Mouse (Mus musculus) liver, postnatal 0 days (tissue): ENCODE measurements around the gene Polrmt. TPM values are rescaled to one million over a fixed set of nuclear protein-coding genes. Genes with fewer than 3 reads are reported as not detected.

Experiments
- ATAC-seq: fragments of 200-750 bp; cut with Nextera tagmentation; 2 replicates; pipeline ENCODE4 v1.8.0; 2017; ENCODE audit warnings: mild to moderate bottlenecking, moderate library complexity
- DNase-seq: peaks from one replicate; pipeline ENCODE4 v3.0.0-alpha.2; 2016
- H3K27ac ChIP-seq: fragments of 300-500 bp; sonication (generic); 2 replicates; pipeline ENCODE4 v1.5.1; 2014; ENCODE audit warnings: antibody characterized with exemption, moderate library complexity, mild to moderate bottlenecking, low read depth
- H3K27me3 ChIP-seq: fragments of 300-500 bp; sonication (generic); 2 replicates; pipeline ENCODE4 v1.6.1; 2014; ENCODE audit warnings: low read length, control low read depth, mixed read lengths; ENCODE audit not compliant: insufficient read depth
- H3K36me3 ChIP-seq: fragments of 300-500 bp; sonication (generic); replicated peaks from 2 replicates; pipeline ENCODE4 v1.6.1; 2014; ENCODE audit warnings: mild to moderate bottlenecking, control low read depth, low read length, moderate library complexity, mixed read lengths; ENCODE audit not compliant: insufficient read depth
- H3K4me1 ChIP-seq: fragments of 300-500 bp; sonication (generic); 2 replicates; pipeline ENCODE4 v1.6.1; 2014; ENCODE audit warnings: antibody characterized with exemption, mild to moderate bottlenecking, control low read depth; ENCODE audit not compliant: insufficient read depth
- H3K4me2 ChIP-seq: fragments of 300-500 bp; sonication (generic); 2 replicates; pipeline ENCODE4 v1.6.1; 2014; ENCODE audit warnings: low read depth, mild to moderate bottlenecking, low read length, moderate library complexity, mixed read lengths
- H3K4me3 ChIP-seq: fragments of 300-500 bp; sonication (generic); 2 replicates; pipeline ENCODE4 v1.5.1; 2014; ENCODE audit warnings: low read depth, low read length
- H3K9ac ChIP-seq: fragments of 300-500 bp; sonication (generic); replicated peaks from 2 replicates; pipeline ENCODE4 v1.6.1; 2014; ENCODE audit warnings: mild to moderate bottlenecking, moderate library complexity
- H3K9me3 ChIP-seq: fragments of 300-500 bp; sonication (generic); 2 replicates; pipeline ENCODE4 v1.6.1; 2016; ENCODE audit warnings: mild to moderate bottlenecking, control low read depth, low read length, mixed read lengths
- CTCF ChIP-seq: sonication (generic); IDR thresholded peaks from 2 replicates; pipeline ENCODE4 v1.5.1; 2016; ENCODE audit warnings: antibody characterized with exemption, low read depth
- EP300 ChIP-seq: IDR thresholded peaks from 2 replicates; pipeline ENCODE4 v1.6.1; 2016; ENCODE audit warnings: antibody characterized with exemption, low read depth, mild to moderate bottlenecking
- WGBS: fragments of 180-500 bp; shearing (Covaris S2); extraction: QIAGEN DNeasy Blood & Tissue Kit; methylation state at CpG from one replicate; pipeline ENCODE4 v1.1.7; 2014; ENCODE audit not compliant: insufficient replicate concordance; 5-methylcytosine and 5-hydroxymethylcytosine counted together
- polyA plus RNA-seq: library from polyadenylated mRNA; unstranded; fragments of >200 nt; fragmentation: Nextera tagmentation; extraction: Ambion mirVana; gene quantifications from 2 replicates; pipeline ENCODE4 v1.2.1, GENCODE M21; 2015

The Polrmt gene
- polyA plus RNA-seq, 1 experiment from 2014 or later = 12.6 TPM

DNA sequence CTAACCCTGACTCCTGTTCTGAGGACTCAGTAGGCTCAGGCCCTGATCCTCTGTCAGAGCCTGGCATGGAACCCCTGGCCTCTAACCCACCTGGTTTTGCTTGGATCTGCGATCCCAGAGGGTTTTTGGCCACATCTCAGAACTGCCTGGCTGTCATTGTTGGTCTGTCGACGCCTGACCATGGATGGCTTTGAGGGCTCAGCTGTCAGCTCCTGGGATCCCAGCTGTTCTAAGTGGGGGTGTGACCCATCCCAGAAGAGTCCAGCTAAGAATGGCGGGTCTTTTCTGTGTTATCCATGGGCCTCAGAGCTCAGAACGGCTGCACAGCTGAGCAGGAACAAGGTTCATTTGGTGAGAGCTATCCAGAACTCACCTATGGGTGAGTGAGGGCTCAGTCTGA is 25.3 kb downstream of the Polrmt start:
- Histone ChIP-seq H3K9me3 (no peaks in the 10 kb centered on the region), H3K4me3 (no peak overlapping the region), H3K36me3 (no peaks in the 10 kb centered on the region), H3K4me2 (no peak overlapping the region), H3K27ac (no peak overlapping the region), H3K4me1 (peaks cover 13% of the 10 kb centered on the region), H3K9ac (no peak overlapping the region), H3K27me3 (peaks cover 27% of the 10 kb centered on the region)
- TF ChIP-seq EP300 (no peak), CTCF (no peak)
- DNase-seq (no peak), ATAC-seq (no peak)
- WGBS = 61% methylated on average over 5 of the region's 5 CpGs

DNA sequence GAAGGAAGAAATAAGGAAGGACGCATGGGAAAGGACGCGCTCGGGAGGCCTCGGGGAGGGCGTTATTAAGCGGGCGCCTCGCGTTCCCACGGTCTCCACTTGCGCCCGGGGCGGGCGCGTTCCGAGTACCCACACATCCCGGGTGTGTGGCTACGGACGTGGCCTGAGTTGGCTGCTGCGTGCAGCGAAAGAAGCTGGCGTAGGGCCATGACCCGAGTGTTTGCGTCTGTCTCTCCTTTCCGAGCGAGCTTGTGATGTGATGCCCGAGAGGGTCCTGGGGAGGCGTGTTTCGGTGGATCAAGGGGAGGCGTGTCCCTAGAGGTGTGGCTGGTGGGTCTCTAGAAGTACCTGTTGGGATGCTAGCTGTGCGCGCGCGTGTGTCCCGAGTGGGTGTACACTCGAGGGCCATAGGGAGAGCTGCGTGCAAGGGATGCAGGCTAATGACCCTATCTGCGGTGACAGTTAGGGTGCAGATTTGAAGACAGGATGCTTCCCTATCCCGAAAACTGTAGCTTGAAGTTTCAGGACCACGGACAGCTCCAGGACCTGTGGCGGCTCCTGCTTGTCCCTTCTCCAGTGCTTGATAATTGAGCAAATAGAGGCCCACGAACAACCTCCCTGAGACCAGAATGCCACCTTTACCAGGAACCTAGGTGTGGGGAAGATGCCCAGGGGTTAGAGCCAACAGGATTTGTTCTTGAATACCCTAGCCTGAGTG is 28.6 kb downstream of the Polrmt start:
- H3K4me1 ChIP-seq = peaks cover 19% of the 10 kb centered on the region
- no peak overlapping the region for H3K27ac ChIP-seq
- peak overlapping the region; percentile 58; the same call in 1 of the 2 replicates for H3K4me3 ChIP-seq
- WGBS = 7% methylated on average over 43 of the region's 43 CpGs
- no peaks in the 10 kb centered on the region for H3K9me3 ChIP-seq
- H3K4me2 ChIP-seq = peak overlapping the region; percentile 88; the same call in 1 of the 2 replicates
- H3K9ac ChIP-seq = no peak overlapping the region
- H3K36me3 ChIP-seq = no peaks in the 10 kb centered on the region
- peaks cover 48% of the 10 kb centered on the region for H3K27me3 ChIP-seq
- DNase-seq (peak; percentile 83), ATAC-seq (no peak)
- TF ChIP-seq EP300 (no peak), CTCF (no peak)

DNA sequence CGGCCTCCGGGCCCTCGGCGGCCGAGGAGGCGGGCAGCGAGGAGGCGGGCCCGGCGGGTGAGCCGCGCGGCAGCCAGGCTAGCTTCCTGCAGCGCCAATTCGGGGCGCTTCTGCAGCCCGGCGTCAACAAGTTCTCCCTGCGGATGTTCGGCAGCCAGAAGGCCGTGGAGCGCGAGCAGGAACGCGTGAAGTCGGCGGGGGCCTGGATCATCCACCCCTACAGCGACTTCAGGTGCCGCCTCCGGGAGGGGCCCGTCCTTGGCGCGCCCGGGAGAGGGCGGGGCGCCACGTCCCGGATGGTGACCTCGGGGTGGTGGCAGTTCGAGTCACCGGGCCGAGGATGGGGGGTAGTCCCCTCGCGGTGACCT is 29.4 kb downstream of the Polrmt start:
- 0% methylated on average over 35 of the region's 44 CpGs for WGBS
- Histone ChIP-seq H3K4me1 (peaks cover 21% of the 10 kb centered on the region), H3K27ac (no peak overlapping the region), H3K4me2 (peak overlapping the region; percentile 88), H3K4me3 (peak overlapping the region; percentile 58), H3K9ac (no peak overlapping the region), H3K36me3 (peaks cover 3% of the 10 kb centered on the region; the same call in 1 of the 2 replicates), H3K27me3 (peaks cover 48% of the 10 kb centered on the region), H3K9me3 (no peaks in the 10 kb centered on the region)
- ATAC-seq (no peak), DNase-seq (no peak)
- TF ChIP-seq CTCF (no peak), EP300 (no peak)

DNA sequence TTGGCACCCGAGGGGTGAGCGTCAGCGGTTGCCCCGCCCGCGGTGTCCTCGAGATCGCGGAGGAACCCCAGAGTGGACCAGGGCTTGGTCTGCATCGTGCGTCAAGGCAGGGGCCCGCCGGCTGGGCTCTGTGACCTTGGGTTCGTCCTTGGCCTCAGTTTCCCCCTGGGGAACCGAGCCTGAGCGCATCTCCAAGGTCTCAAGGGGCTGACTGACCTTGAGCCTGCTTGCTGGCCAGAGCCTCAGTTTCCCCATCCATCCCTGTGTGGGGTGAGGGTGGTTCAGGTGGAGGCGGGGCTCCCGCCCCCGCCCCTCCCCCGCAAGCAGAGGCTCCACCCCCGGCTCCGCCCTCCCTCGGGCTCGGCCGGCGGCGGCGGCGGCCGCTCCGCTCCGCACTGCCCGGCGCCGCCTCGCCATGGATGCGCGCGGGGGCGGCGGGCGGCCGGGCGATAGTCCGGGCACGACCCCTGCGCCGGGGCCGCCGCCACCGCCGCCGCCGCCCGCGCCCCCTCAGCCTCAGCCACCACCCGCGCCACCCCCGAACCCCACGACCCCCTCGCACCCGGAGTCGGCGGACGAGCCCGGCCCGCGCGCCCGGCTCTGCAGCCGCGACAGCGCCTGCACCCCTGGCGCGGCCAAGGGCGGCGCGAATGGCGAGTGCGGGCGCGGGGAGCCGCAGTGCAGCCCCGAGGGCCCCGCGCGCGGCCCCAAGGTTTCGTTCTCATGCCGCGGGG is 30.0 kb downstream of the Polrmt start, which contains the start of gene Hcn2:
Gene Hcn2 (plus strand): TSS at position 381 of the 734 bp plus-strand sequence.
- no peak within 1 kb of the TSS for H3K27ac ChIP-seq
- peak within 1 kb of the TSS; percentile 88 for H3K4me2 ChIP-seq
- no peaks in the 10 kb centered on the region for H3K9me3 ChIP-seq
- ATAC-seq = no peak
- TF ChIP-seq CTCF = no peak
- TF ChIP-seq EP300 = no peak
- peaks cover 48% of the 10 kb centered on the region for H3K27me3 ChIP-seq
- DNase-seq = no peak
- no peak within 1 kb of the TSS for H3K9ac ChIP-seq
- peak within 1 kb of the TSS; percentile 58 for H3K4me3 ChIP-seq
- H3K36me3 ChIP-seq = peaks cover 8% of the 10 kb centered on the region
- 3% methylated on average over 36 of the region's 91 CpGs for WGBS
- peaks cover 21% of the 10 kb centered on the region for H3K4me1 ChIP-seq

DNA sequence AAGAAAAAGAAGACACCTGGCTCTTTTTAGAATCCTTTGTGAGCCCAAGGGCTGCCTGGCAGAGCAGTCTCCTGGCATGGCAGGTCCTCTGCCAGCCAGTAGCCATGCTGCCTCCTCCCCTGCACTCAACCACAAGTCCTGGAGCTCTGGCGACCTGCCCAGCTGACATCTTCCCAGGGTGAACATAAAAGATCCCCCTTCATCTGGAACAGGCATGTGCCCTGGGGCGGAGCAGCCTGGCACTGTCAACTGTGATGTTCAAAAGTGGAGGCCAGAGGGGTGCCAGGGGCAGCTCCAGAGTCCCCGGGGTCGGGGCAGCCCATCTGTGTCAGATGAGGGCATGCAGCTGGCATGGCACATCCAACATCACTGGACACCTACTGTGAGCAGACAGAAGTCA is 31.4 kb downstream of the Polrmt start:
- Histone ChIP-seq H3K9me3 (no peaks in the 10 kb centered on the region), H3K36me3 (peaks cover 22% of the 10 kb centered on the region), H3K4me2 (no peak overlapping the region), H3K4me1 (peaks cover 21% of the 10 kb centered on the region), H3K9ac (no peak overlapping the region), H3K4me3 (no peak overlapping the region), H3K27ac (no peak overlapping the region), H3K27me3 (peaks cover 48% of the 10 kb centered on the region)
- no peak for ATAC-seq
- WGBS = 59% methylated on average over 4 of the region's 4 CpGs
- no peak for DNase-seq
- no peak for TF ChIP-seq CTCF
- TF ChIP-seq EP300 = no peak

DNA sequence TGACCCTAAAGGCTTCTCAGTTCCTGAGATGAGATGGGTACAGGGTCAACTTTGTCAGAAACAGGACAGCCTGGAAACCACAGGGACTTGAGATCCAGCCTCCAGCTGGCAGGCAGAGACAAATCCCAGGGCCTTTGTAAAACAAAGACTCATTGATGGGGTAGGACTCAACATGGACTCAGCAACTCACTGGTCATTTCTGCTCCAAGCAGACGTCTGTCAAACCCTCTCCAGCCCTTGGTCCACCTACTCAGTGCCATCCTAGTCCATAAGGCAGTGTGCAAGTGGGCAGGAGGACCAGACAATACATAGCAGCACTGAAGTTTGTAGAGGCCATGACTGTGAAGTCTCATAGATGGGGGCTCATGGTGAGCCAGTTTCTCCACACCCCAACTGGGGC is 33.2 kb downstream of the Polrmt start:
- peak overlapping the region; percentile 26; the same call in 1 of the 2 replicates for H3K9ac ChIP-seq
- no peak for TF ChIP-seq EP300
- TF ChIP-seq CTCF = no peak
- no peak for DNase-seq
- peak overlapping the region; percentile 71 for H3K27ac ChIP-seq
- H3K27me3 ChIP-seq = peaks cover 38% of the 10 kb centered on the region
- no peak overlapping the region for H3K4me3 ChIP-seq
- no peaks in the 10 kb centered on the region for H3K9me3 ChIP-seq
- 48% methylated on average over 1 of the region's 1 CpGs for WGBS
- H3K36me3 ChIP-seq = peaks cover 41% of the 10 kb centered on the region
- peaks cover 27% of the 10 kb centered on the region for H3K4me1 ChIP-seq
- no peak for ATAC-seq
- peak overlapping the region; percentile 48; the same call in 1 of the 2 replicates for H3K4me2 ChIP-seq
